Mouse (Mus musculus): ENCODE results near the gene Kdm6b.

DNA sequence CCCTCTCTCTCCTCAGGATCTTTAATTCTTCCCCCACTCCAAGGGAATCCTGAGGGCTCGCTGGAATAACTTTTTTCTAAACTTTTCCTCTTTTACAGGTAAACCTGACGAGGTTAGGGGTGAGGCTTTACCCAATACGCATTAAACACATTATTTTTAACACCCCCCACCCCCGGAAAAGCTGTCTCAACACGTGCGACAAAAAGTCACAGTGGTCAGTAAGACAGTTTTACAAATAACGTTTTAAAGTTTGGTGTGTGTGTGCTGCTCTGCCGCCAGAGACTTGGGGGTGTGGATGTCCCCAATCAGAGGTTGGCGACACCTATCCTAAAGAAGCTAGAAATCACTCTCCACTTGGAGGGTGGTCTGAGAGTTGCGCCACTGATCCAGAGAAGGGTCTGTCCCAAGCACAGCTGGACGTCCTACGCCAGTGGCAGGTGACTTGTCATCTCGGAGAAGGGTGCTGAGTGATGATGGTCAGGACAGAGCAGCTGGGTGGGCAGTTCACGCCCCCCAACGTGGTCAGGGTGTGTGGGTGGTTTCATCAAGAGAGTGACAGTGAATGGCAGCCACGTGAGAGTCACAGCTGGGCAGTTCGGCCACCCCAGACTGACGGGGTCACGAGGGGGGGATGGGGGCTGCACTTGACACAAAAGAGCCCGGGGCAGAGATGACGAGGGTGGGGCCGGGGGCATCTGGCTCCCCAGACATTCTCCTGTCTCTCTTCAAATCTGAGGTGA, 45.7 kb downstream of the Kdm6b start:
- TF ChIP-seq CTCF (IDR thresholded peaks at IDR 0.05; ENCODE audit: low read depth, low read length) (no peak), POLR2A (IDR thresholded peaks at IDR 0.05; ENCODE audit: borderline replicate concordance, low read depth, low read length) (no peak)

Measured in bone marrow macrophage, adult 2 months (primary cell).